Mouse (Mus musculus) midbrain, embryonic 16.5 days (tissue): ENCODE data around the gene Gm8773. TPM values are rescaled to one million over a fixed set of nuclear protein-coding genes. Genes with fewer than 3 reads are reported as not detected.

ENCODE experiments used
- ATAC-seq: fragments of 200-750 bp; cut with Nextera tagmentation; 2 replicates; pipeline ENCODE4 v1.8.0; 2017; ENCODE audit warnings: moderate TSS enrichment
- H3K27ac ChIP-seq: fragments of 300-500 bp; sonication (generic); 2 replicates; pipeline ENCODE4 v1.5.1; 2014; ENCODE audit warnings: mild to moderate bottlenecking, low read length, mixed read lengths
- H3K27me3 ChIP-seq: fragments of 300-500 bp; sonication (generic); 2 replicates; pipeline ENCODE4 v1.6.1; 2014; ENCODE audit warnings: low read depth, low read length, mixed read lengths; ENCODE audit not compliant: control insufficient read depth, insufficient read depth
- H3K36me3 ChIP-seq: fragments of 300-500 bp; sonication (generic); 2 replicates; pipeline ENCODE4 v1.6.1; 2014; ENCODE audit warnings: mild to moderate bottlenecking, low read length, moderate library complexity, mixed read lengths; ENCODE audit not compliant: control insufficient read depth, insufficient read depth
- H3K4me1 ChIP-seq: fragments of 300-500 bp; sonication (generic); 2 replicates; pipeline ENCODE4 v1.6.1; 2014; ENCODE audit warnings: mild to moderate bottlenecking, low read length, mixed read lengths; ENCODE audit not compliant: control insufficient read depth, insufficient read depth
- H3K4me2 ChIP-seq: fragments of 300-500 bp; sonication (generic); 2 replicates; pipeline ENCODE4 v1.6.1; 2014; ENCODE audit warnings: mild to moderate bottlenecking, low read length, mixed read lengths
- H3K4me3 ChIP-seq: fragments of 300-500 bp; sonication (generic); 2 replicates; pipeline ENCODE4 v1.5.1; 2014; ENCODE audit warnings: low read depth, mild to moderate bottlenecking, low read length, moderate library complexity, mixed read lengths
- H3K9ac ChIP-seq: fragments of 300-500 bp; sonication (generic); 2 replicates; pipeline ENCODE4 v1.6.1; 2014; ENCODE audit warnings: low read depth, low read length, mixed read lengths
- H3K9me3 ChIP-seq: fragments of 300-500 bp; sonication (generic); replicated peaks from 2 replicates; pipeline ENCODE4 v1.6.1; 2014; ENCODE audit warnings: mild to moderate bottlenecking, low read length, mixed read lengths; ENCODE audit not compliant: control insufficient read depth, poor library complexity, severe bottlenecking
- WGBS: fragments of 180-500 bp; shearing (Covaris S2); extraction: QIAGEN DNeasy Blood & Tissue Kit; methylation state at CpG from one replicate; pipeline ENCODE4 v1.1.7; 2014; 5-methylcytosine and 5-hydroxymethylcytosine counted together
- polyA plus RNA-seq: library from polyadenylated mRNA; unstranded; fragments of >200 nt; fragmentation: Nextera tagmentation; extraction: Ambion mirVana; gene quantifications from 2 replicates; pipeline ENCODE4 v1.2.1, GENCODE M21; 2015

The Gm8773 gene
- polyA plus RNA-seq, result 17.9 and 18.2 TPM in 2 replicates

DNA sequence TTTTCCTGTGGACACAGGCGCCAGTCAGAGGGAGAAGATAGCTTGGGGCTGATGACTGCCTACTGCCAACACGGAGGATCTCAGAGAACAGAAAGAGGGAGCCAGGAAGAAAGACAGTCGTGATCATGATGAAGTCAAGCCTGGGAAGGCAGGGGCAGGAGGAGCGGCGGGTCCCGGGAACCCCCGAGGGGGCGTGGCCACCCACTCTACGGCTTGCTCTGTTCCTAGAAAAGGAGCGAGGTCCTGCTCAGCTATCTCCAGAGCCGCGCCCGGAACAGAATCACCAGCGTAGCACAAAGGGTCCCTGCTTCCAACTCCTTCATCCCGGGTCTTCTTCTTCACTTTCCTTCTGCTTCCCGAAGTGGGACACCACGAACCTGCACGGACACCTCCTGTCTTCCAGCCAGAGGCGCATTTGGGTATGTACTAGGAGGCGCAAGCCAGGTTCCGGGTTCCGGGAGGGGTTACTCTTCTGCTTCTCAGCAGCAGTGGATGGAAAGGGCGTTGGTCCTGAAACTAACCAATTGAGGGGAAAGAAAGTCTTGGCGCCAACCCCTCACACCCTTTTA lies at the start of gene Gm8773:
TSS of gene Gm8773 (plus strand) at position 51 of the 569 bp plus-strand sequence.
- Histone ChIP-seq H3K9me3 (no peaks in the 10 kb centered on the region), H3K36me3 (no peaks in the 10 kb centered on the region), H3K27ac (0 out of 2 replicates have a peak within 1 kb of the TSS, but pooled peaks have one; percentile 3), H3K9ac (peak within 1 kb of the TSS; percentile 74), H3K4me3 (peak within 1 kb of the TSS; percentile 59), H3K4me2 (peak within 1 kb of the TSS; percentile 86), H3K27me3 (no peaks in the 10 kb centered on the region), H3K4me1 (no peaks in the 10 kb centered on the region)
- 0% methylated on average over 22 of the region's 24 CpGs for WGBS
- peak; percentile 91 for ATAC-seq

- Histone ChIP-seq H3K36me3 (peaks cover 7% of the 10 kb centered on the region), H3K9ac (no peak overlapping the region), H3K4me3 (no peak overlapping the region), H3K4me1 (no peaks in the 10 kb centered on the region), H3K4me2 (no peak overlapping the region), H3K27me3 (no peaks in the 10 kb centered on the region), H3K9me3 (no peaks in the 10 kb centered on the region), H3K27ac (no peak overlapping the region)
- no peak for ATAC-seq
- 92% methylated on average over 3 of the region's 3 CpGs for WGBS
Measured at GRCm38 (mm10) chr5:5533656-5534420, 39.8 kb upstream of the Gm8773 start.

DNA sequence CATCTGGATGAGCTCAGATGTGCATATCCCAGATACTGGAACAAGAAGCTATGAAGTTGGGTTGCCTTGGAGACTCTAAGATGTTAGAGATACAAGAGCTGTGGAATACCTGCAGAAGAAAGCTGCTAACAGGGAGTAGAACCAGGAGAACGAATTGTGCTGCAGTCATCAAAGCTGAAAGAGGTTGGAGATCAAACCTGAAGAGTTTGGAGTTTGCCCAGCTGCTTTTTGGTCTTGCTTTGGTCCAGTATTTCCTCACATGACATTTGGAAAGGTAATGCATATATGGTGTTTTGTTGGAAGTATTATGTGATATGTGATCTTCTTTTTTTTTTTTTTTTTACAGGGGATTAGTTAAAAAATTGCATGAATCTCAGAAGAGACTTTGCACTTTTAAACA lies 37.5 kb upstream of the Gm8773 start:
- 93% methylated on average over 1 of the region's 1 CpGs for WGBS
- no peaks in the 10 kb centered on the region for H3K27me3 ChIP-seq
- H3K36me3 ChIP-seq, result peaks cover 12% of the 10 kb centered on the region
- no peak for ATAC-seq
- H3K9ac ChIP-seq, result no peak overlapping the region
- H3K4me1 ChIP-seq, result no peaks in the 10 kb centered on the region
- H3K4me3 ChIP-seq, result no peak overlapping the region
- no peak overlapping the region for H3K4me2 ChIP-seq
- H3K27ac ChIP-seq, result no peak overlapping the region
- no peaks in the 10 kb centered on the region for H3K9me3 ChIP-seq

DNA sequence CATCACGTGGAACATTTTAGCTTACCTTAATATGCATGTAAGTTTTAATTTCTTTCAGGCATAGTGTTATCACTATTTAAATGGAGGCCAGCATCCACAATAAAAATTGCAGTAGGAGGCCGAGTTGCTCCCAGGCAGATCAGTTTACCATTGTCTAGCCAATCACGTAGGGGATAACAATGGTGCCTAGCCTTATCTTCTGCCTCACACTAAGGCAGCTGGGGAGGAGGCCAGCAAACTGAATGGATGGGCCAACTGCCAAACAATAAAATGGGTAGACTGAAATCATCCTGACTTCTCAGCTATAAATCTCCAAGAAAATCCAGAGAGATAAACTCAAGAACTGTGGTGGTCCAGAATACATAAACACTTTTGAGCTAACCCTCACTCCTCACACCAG lies 33.8 kb upstream of the Gm8773 start:
- H3K9me3 ChIP-seq, result no peaks in the 10 kb centered on the region

GRCm38 (mm10) chr5:5540385-5540784 lies 33.2 kb upstream of the Gm8773 start:
- Histone ChIP-seq H3K4me3 (no peak overlapping the region), H3K36me3 (peaks cover 28% of the 10 kb centered on the region), H3K27me3 (no peaks in the 10 kb centered on the region), H3K4me2 (no peak overlapping the region), H3K9me3 (no peaks in the 10 kb centered on the region), H3K27ac (no peak overlapping the region), H3K4me1 (no peaks in the 10 kb centered on the region), H3K9ac (no peak overlapping the region)
- WGBS, result 29% methylated on average over 3 of the region's 3 CpGs
- no peak for ATAC-seq

More for the DNA sequence above, 33.8 kb upstream of the Gm8773 start:
- Histone ChIP-seq H3K4me3 (no peak overlapping the region), H3K27ac (no peak overlapping the region), H3K36me3 (peaks cover 28% of the 10 kb centered on the region), H3K4me2 (no peak overlapping the region), H3K27me3 (no peaks in the 10 kb centered on the region), H3K4me1 (no peaks in the 10 kb centered on the region), H3K9ac (no peak overlapping the region)
- 0 out of 2 replicates have a peak, but pooled peaks have one; percentile 48 for ATAC-seq
- WGBS, result 64% methylated on average over 3 of the region's 3 CpGs

DNA sequence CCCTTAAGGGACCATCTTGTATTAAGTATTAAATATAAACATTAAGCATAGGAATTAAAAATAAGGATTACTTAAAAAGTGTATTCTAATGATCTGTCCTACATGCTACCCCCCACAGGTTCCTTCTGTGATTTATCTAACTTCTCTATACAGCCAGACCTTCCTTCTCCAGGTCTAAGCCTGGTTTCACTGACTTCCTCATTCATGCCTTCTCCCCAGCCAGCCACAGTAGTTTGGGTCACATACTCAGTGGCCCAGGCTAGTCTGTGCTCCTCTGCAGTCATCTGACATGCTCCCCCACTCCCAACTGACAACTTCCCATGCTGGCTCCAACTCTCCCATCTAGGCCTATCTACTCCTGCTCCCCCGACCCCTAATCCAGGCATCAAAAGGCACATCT lies 22.5 kb upstream of the Gm8773 start:
- Histone ChIP-seq H3K9ac (no peak overlapping the region), H3K36me3 (peaks cover 24% of the 10 kb centered on the region), H3K4me1 (no peaks in the 10 kb centered on the region), H3K4me3 (no peak overlapping the region), H3K27ac (no peak overlapping the region), H3K9me3 (no peaks in the 10 kb centered on the region), H3K27me3 (no peaks in the 10 kb centered on the region), H3K4me2 (no peak overlapping the region)
- ATAC-seq, result no peak
- 100% methylated on average over 1 of the region's 1 CpGs for WGBS

- ATAC-seq, result peak; percentile 99
- peaks cover 12% of the 10 kb centered on the region for H3K4me1 ChIP-seq
- peak within 1 kb of the TSS; percentile 79 for H3K4me3 ChIP-seq
- H3K9me3 ChIP-seq, result no peaks in the 10 kb centered on the region
- peaks cover 6% of the 10 kb centered on the region for H3K36me3 ChIP-seq
- peak within 1 kb of the TSS; percentile 73 for H3K4me2 ChIP-seq
- H3K9ac ChIP-seq, result peak within 1 kb of the TSS; percentile 76
- H3K27ac ChIP-seq, result peak within 1 kb of the TSS; percentile 79
- under 1% methylated on average over 43 of the region's 43 CpGs for WGBS
- H3K27me3 ChIP-seq, result no peaks in the 10 kb centered on the region
Measured at GRCm38 (mm10) chr5:5559079-5559740, 14.4 kb upstream of the Gm8773 start, which contains the start of gene Gtpbp10. Gene Gtpbp10, minus strand, starts transcription at chr5:5559538.

DNA sequence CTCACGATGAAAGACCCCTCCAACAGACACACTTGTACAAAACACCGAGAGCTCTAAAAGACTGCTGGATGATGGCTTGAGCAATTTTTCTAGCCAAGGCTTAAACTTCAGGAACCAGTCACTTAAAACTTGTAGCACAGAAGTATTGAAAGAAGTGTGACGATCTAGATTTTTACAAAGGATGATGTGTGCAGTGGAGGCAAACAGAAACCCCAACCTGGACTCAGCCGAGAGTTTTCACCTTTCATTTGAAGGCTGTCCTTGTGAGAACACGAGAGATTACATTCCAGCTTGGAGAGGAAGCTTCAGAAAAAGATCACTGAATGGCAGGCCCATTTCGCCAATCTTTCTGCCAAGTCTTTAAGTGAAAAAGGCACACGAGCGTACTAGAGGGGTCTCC lies 13.8 kb upstream of the Gm8773 start:
- peak overlapping the region; percentile 76 for H3K9ac ChIP-seq
- peak; percentile 32 for ATAC-seq
- H3K4me1 ChIP-seq, result peaks cover 12% of the 10 kb centered on the region
- H3K4me3 ChIP-seq, result peak overlapping the region; percentile 79
- H3K27ac ChIP-seq, result peak overlapping the region; percentile 79
- peaks cover under 1% of the 10 kb centered on the region; the same call in 1 of the 2 replicates for H3K36me3 ChIP-seq
- no peaks in the 10 kb centered on the region for H3K9me3 ChIP-seq
- WGBS, result 41% methylated on average over 8 of the region's 8 CpGs
- H3K4me2 ChIP-seq, result peak overlapping the region; percentile 73
- no peaks in the 10 kb centered on the region for H3K27me3 ChIP-seq
